Mouse (Mus musculus) CH12.LX (cell line): ENCODE results near the gene Pou3f1. TPM values are rescaled to one million over a fixed set of nuclear protein-coding genes. Genes with fewer than 3 reads are reported as not detected.

ENCODE experiments used
- DNase-seq: peaks from one replicate; pipeline ENCODE4 v3.0.0-alpha.2; 2013; ENCODE audit errors: extremely low read depth
- H3K27ac ChIP-seq: 2 replicates; pipeline ENCODE4 v1.5.1; 2012; ENCODE audit warnings: low read depth, mild to moderate bottlenecking, control low read depth, moderate library complexity; ENCODE audit not compliant: insufficient read depth
- H3K27me3 ChIP-seq: replicated peaks from 2 replicates; pipeline ENCODE3; 2012; ENCODE audit warnings: inconsistent platforms
- H3K36me3 ChIP-seq, 2 experiments: replicated peaks in 1 of 2; 2 replicates each; pipeline versions ENCODE3 to v1.6.1; 2012; ENCODE audit warnings: inconsistent platforms in 1 of 2, low read length in 1 of 2, mild to moderate bottlenecking in 1 of 2, mixed read lengths in 1 of 2, moderate library complexity in 1 of 2; ENCODE audit not compliant: control insufficient read depth in 1 of 2, insufficient read depth in 1 of 2
- H3K4me1 ChIP-seq, 2 experiments: 2 replicates each; pipeline ENCODE4 v1.6.1; 2012; ENCODE audit warnings: inconsistent platforms in 1 of 2, moderate library complexity in 1 of 2; ENCODE audit not compliant: insufficient read depth in 2 of 2, control insufficient read depth in 1 of 2
- H3K4me2 ChIP-seq: 2 replicates; pipeline ENCODE4 v1.6.1; 2012; ENCODE audit warnings: low read depth, mild to moderate bottlenecking, control low read depth; ENCODE audit not compliant: poor library complexity, insufficient read depth, severe bottlenecking
- H3K4me3 ChIP-seq, 3 experiments: fragments of 150-350 bp in 1 of 3; sonication (generic) in 1 of 3; replicated peaks in 1 of 3; 2 replicates each; pipeline versions ENCODE3 to v1.5.1; 2011 to 2012; ENCODE audit warnings: low read depth in 2 of 3, low read length in 2 of 3, mild to moderate bottlenecking in 2 of 3, moderate library complexity in 2 of 3, control low read depth in 1 of 3, improper control_type of control experiment in 1 of 3, inconsistent platforms in 1 of 3, mixed read lengths in 1 of 3; ENCODE audit not compliant: poor library complexity in 1 of 3
- H3K79me2 ChIP-seq: replicated peaks from 2 replicates; pipeline ENCODE4 v1.6.1; 2012; ENCODE audit warnings: mild to moderate bottlenecking, moderate library complexity; ENCODE audit not compliant: control insufficient read depth, poor library complexity, insufficient read depth, severe bottlenecking; ENCODE audit errors: extremely low read depth
- H3K9ac ChIP-seq: 2 replicates; pipeline ENCODE4 v1.6.1; 2012; ENCODE audit warnings: low read depth, mild to moderate bottlenecking, control low read depth, moderate library complexity; ENCODE audit not compliant: insufficient read depth
- H3K9me3 ChIP-seq: replicated peaks from 2 replicates; pipeline ENCODE3; 2012; ENCODE audit warnings: low read length, inconsistent platforms, mixed read lengths
- CHD1 ChIP-seq: IDR thresholded peaks from 2 replicates; pipeline ENCODE4 v1.6.1; 2012; ENCODE audit warnings: low read depth, low read length, improper control_type of control experiment, inconsistent platforms
- CTCF ChIP-seq, 2 experiments: IDR thresholded peaks in 1 of 2; conservative IDR thresholded peaks in 1 of 2; 2 replicates each; pipeline ENCODE4 v1.5.1; 2011 to 2012; ENCODE audit warnings: low read depth in 2 of 2, low read length in 2 of 2, improper control_type of control experiment in 1 of 2, inconsistent platforms in 1 of 2, mild to moderate bottlenecking in 1 of 2, moderate library complexity in 1 of 2
- E2F4 ChIP-seq: IDR thresholded peaks from 2 replicates; pipeline ENCODE4 v1.6.1; 2011; ENCODE audit warnings: low read depth, low read length, improper control_type of control experiment; ENCODE audit not compliant: insufficient replicate concordance
- EP300 ChIP-seq: IDR thresholded peaks from 2 replicates; pipeline ENCODE4 v1.6.1; 2011; ENCODE audit warnings: low read length, improper control_type of control experiment
- ETS1 ChIP-seq: conservative IDR thresholded peaks from 2 replicates; pipeline ENCODE4 v1.6.1; 2012; ENCODE audit warnings: low read depth, mild to moderate bottlenecking, inconsistent platforms, low read length, improper control_type of control experiment, moderate library complexity
- HCFC1 ChIP-seq: IDR thresholded peaks from 2 replicates; pipeline ENCODE4 v1.6.1; 2012; ENCODE audit warnings: low read depth, mild to moderate bottlenecking, inconsistent platforms, low read length, improper control_type of control experiment
- JUN ChIP-seq: IDR thresholded peaks from 2 replicates; pipeline ENCODE4 v1.6.1; 2011; ENCODE audit warnings: low read depth, mild to moderate bottlenecking, low read length, improper control_type of control experiment, moderate library complexity; ENCODE audit not compliant: insufficient read depth
- JUND ChIP-seq: conservative IDR thresholded peaks from 2 replicates; pipeline ENCODE4 v1.6.1; 2011; ENCODE audit warnings: low read depth, low read length, improper control_type of control experiment
- MAFK ChIP-seq: IDR thresholded peaks from 2 replicates; pipeline ENCODE4 v1.6.1; 2011; ENCODE audit warnings: low read length, improper control_type of control experiment; ENCODE audit not compliant: insufficient replicate concordance
- MAX ChIP-seq: IDR thresholded peaks from 2 replicates; pipeline ENCODE4 v1.6.1; 2011; ENCODE audit warnings: low read length, improper control_type of control experiment
- MAZ ChIP-seq: IDR thresholded peaks from 2 replicates; pipeline ENCODE4 v1.6.1; 2012; ENCODE audit warnings: low read depth, mild to moderate bottlenecking, inconsistent platforms, low read length, improper control_type of control experiment, moderate library complexity
- MEF2A ChIP-seq: IDR thresholded peaks from 2 replicates; pipeline ENCODE4 v1.6.1; 2014; ENCODE audit warnings: low read depth, mild to moderate bottlenecking, inconsistent platforms, low read length, improper control_type of control experiment, borderline replicate concordance
- MXI1 ChIP-seq: IDR thresholded peaks from 2 replicates; pipeline ENCODE4 v1.6.1; 2011; ENCODE audit warnings: mild to moderate bottlenecking, low read depth, low read length, improper control_type of control experiment
- MYC ChIP-seq: IDR thresholded peaks from 2 replicates; pipeline ENCODE4 v1.6.1; 2011; ENCODE audit warnings: low read depth, mild to moderate bottlenecking, improper control_type of control experiment, low read length
- NRF1 ChIP-seq: IDR thresholded peaks from 2 replicates; pipeline ENCODE4 v1.6.1; 2014; ENCODE audit warnings: low read depth, mild to moderate bottlenecking, inconsistent platforms, low read length, improper control_type of control experiment, moderate library complexity
- PAX5 ChIP-seq: IDR thresholded peaks from 2 replicates; pipeline ENCODE4 v1.6.1; 2012; ENCODE audit warnings: low read length, inconsistent platforms, mixed read lengths
- POLR2A ChIP-seq: IDR thresholded peaks from 2 replicates; pipeline ENCODE4 v1.6.1; 2011; ENCODE audit warnings: low read depth, mild to moderate bottlenecking, improper control_type of control experiment, low read length
- POLR2AphosphoS2 ChIP-seq: IDR thresholded peaks from 2 replicates; pipeline ENCODE4 v1.6.1; 2011; ENCODE audit warnings: low read depth, low read length, improper control_type of control experiment
- RAD21 ChIP-seq: IDR thresholded peaks from 2 replicates; pipeline ENCODE4 v1.6.1; 2011; ENCODE audit warnings: low read depth, mild to moderate bottlenecking, low read length, improper control_type of control experiment, moderate library complexity
- RCOR1 ChIP-seq: conservative IDR thresholded peaks from 2 replicates; pipeline ENCODE4 v1.6.1; 2012; ENCODE audit warnings: low read depth, mild to moderate bottlenecking, inconsistent platforms, low read length, improper control_type of control experiment
- TCF12 ChIP-seq: IDR thresholded peaks from 2 replicates; pipeline ENCODE4 v1.6.1; 2014; ENCODE audit warnings: low read depth, mild to moderate bottlenecking, inconsistent platforms, low read length, improper control_type of control experiment
- UBTF ChIP-seq: IDR thresholded peaks from 2 replicates; pipeline ENCODE4 v1.6.1; 2012; ENCODE audit warnings: low read depth, mild to moderate bottlenecking, inconsistent platforms, low read length, improper control_type of control experiment, moderate library complexity
- USF1 ChIP-seq: IDR thresholded peaks from 2 replicates; pipeline ENCODE4 v1.6.1; 2014; ENCODE audit warnings: low read depth, mild to moderate bottlenecking, inconsistent platforms, low read length, improper control_type of control experiment
- USF2 ChIP-seq: conservative IDR thresholded peaks from 2 replicates; pipeline ENCODE4 v1.6.1; 2011; ENCODE audit warnings: low read depth, low read length, improper control_type of control experiment
- ZC3H11A ChIP-seq: IDR thresholded peaks from 2 replicates; pipeline ENCODE4 v1.6.1; 2012; ENCODE audit warnings: low read depth, mild to moderate bottlenecking, inconsistent platforms, low read length, improper control_type of control experiment
- ZMIZ1 ChIP-seq: IDR thresholded peaks from 2 replicates; pipeline ENCODE4 v1.6.1; 2012; ENCODE audit warnings: low read depth, mild to moderate bottlenecking, inconsistent platforms, low read length, improper control_type of control experiment
- ZNF384 ChIP-seq: IDR thresholded peaks from 2 replicates; pipeline ENCODE4 v1.6.1; 2012; ENCODE audit warnings: low read depth, low read length, improper control_type of control experiment, inconsistent platforms
- dilution Hi-C: fragments of 300-500 bp; cut with MboI; formaldehyde crosslinking; loops from 2 replicates; pipeline ENCODE4 v1.14.3; 2020; ENCODE audit warnings: low sequenced_read_pairs; ENCODE audit not compliant: extremely low pct_unique_long_range_greater_than_20kb, extremely low pct_ligation_motif_present
- in situ Hi-C: fragments of 300-500 bp; cut with MboI; formaldehyde crosslinking; loops from 3 replicates; pipeline ENCODE4 v1.14.3; 2019; ENCODE audit warnings: low sequenced_read_pairs, low pct_ligation_motif_present, low pct_unique_long_range_greater_than_20kb, mixed read lengths
- polyA plus RNA-seq: library from polyadenylated mRNA; unstranded; fragments of >175 nt; gene quantifications from 2 replicates; pipeline ENCODE4 v1.2.1, GENCODE M21; 2012; ENCODE audit warnings: low read depth; ENCODE audit not compliant: insufficient read length
- total RNA-seq, 2 experiments: library from RNA; depleted of rRNA; stranded (reverse); fragments of 300-350 nt in 1 of 2; fragments of >200 nt in 1 of 2; gene quantifications; 2 replicates each; pipeline ENCODE4 v1.2.3; 2012 to 2014

The Pou3f1 gene
- total and polyA plus RNA-seq, 3 experiments: not detected

DNA sequence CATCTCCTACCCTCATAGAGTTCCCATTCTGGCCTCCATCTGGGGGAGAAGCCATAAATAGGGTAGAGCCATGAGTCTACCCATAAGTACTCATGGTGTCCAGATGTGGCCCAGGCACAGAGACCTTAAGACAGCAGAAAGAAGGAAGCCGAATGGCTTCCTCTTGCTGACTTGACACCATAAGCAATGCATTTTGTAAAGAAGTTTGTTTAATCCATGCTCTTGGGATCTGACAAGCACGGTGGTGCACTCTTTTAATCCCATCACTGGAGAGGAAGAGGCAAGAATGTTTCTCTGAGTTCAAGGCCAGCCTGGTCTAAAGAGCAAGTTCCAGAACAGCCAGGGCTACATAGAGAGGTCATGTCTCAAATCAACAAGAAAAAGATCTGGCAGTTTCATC lies 45.9 kb upstream of the Pou3f1 start, which contains the start of gene 3100002H09Rik:
Gene 3100002H09Rik, minus strand, starts transcription at position 101 of the 400 bp plus-strand sequence.
- no peak within 1 kb of the TSS for H3K9ac ChIP-seq
- no peak within 1 kb of the TSS for H3K4me3 ChIP-seq
- H3K79me2 ChIP-seq: no peaks in the 10 kb centered on the region
- peaks cover 92% of the 10 kb centered on the region for H3K27me3 ChIP-seq
- H3K4me2 ChIP-seq: no peak within 1 kb of the TSS
- in situ Hi-C loops (no loop called here), dilution Hi-C loops (no loop called here)
- no peaks in the 10 kb centered on the region for H3K4me1 ChIP-seq
- DNase-seq: no peak
- H3K9me3 ChIP-seq: no peaks in the 10 kb centered on the region
- no peaks in the 10 kb centered on the region for H3K36me3 ChIP-seq
- TF ChIP-seq POLR2AphosphoS2 (no peak), MXI1 (no peak), JUND (no peak), UBTF (no peak), TCF12 (no peak)
- TF ChIP-seq, all 38 proteins: peak for 0
- no peak within 1 kb of the TSS for H3K27ac ChIP-seq

DNA sequence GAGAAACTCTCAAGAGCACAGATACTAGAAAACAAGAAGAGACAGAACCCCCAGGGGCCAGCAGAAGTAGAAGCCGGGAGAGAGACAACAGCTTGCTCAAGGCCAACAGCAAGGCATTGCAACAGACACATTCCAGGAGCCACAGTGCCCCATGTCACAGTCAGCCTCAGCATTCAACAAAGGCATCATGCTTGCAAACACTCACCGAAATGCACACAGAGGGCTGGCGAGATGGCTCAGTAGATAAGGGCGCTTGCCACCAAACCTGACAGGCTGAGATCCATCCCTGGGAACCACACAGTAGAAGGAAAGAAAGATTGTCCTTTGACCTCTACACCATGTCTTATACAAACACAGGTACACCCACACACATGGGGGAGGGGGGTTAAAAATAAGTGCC lies 44.8 kb upstream of the Pou3f1 start:
- peaks cover 90% of the 10 kb centered on the region for H3K27me3 ChIP-seq
- in situ Hi-C loops: no loop called here
- dilution Hi-C loops: no loop called here

DNA sequence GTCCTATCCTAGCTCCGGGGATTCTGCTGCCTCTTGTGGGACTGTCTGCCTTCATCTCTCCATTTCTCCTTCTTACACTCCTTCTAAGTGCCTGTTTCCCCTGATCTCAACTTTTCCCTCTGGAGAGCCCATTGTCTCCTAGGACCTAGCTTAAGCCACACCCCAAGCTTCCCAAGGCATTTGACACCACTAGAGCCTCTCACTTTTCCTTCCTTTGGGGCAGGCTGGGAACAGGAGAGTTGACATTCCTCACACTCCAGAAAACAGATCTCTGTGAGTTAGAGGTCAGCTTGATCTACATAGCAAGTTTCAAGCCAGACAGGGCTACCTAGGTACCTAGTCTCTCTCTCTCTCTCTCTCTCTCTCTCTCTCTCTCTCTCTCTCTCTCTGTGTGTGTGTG lies 42.4 kb upstream of the Pou3f1 start:
- H3K79me2 ChIP-seq: no peaks in the 10 kb centered on the region
- H3K4me3 ChIP-seq: no peak overlapping the region
- H3K27me3 ChIP-seq: peaks cover 89% of the 10 kb centered on the region
- no peaks in the 10 kb centered on the region for H3K9me3 ChIP-seq
- H3K4me1 ChIP-seq: no peaks in the 10 kb centered on the region
- H3K27ac ChIP-seq: no peak overlapping the region
- DNase-seq: no peak
- in situ Hi-C loops: no loop called here
- no peak overlapping the region for H3K4me2 ChIP-seq
- TF ChIP-seq E2F4 (no peak), MXI1 (no peak), MYC (no peak), POLR2A (no peak), NRF1 (no peak), MEF2A (no peak), JUN (no peak), RAD21 (no peak), HCFC1 (no peak), USF1 (no peak), RCOR1 (no peak), PAX5 (no peak), ZMIZ1 (no peak), ZNF384 (no peak), CHD1 (no peak), JUND (no peak), MAX (no peak), MAZ (no peak)
- TF ChIP-seq, all 38 proteins: peak for 0
- Histone ChIP-seq H3K9ac (no peak overlapping the region), H3K36me3 (no peaks in the 10 kb centered on the region)
- dilution Hi-C loops: no loop called here

More for the DNA sequence above, 44.8 kb upstream of the Pou3f1 start:
- TF ChIP-seq JUN (no peak), MAFK (no peak), MAZ (no peak), USF2 (no peak), CTCF (conservative IDR thresholded peaks at IDR 0.05 in 1 of 2, IDR thresholded peaks at IDR 0.05 in 1 of 2; ENCODE audit: low read depth in 2 of 2, low read length in 2 of 2) (no peak), E2F4 (no peak), ETS1 (no peak), ZC3H11A (no peak), EP300 (no peak)
- H3K9ac ChIP-seq: no peak overlapping the region
- no peak overlapping the region for H3K4me2 ChIP-seq
- H3K4me3 ChIP-seq: no peak overlapping the region
- H3K4me1 ChIP-seq: no peaks in the 10 kb centered on the region
- H3K79me2 ChIP-seq: no peaks in the 10 kb centered on the region
- H3K36me3 ChIP-seq: no peaks in the 10 kb centered on the region
- no peaks in the 10 kb centered on the region for H3K9me3 ChIP-seq
- DNase-seq: no peak
- H3K27ac ChIP-seq: no peak overlapping the region
